Mouse (Mus musculus): Measurements from ENCODE around the gene Acad9. TPM values are rescaled to one million over a fixed set of nuclear protein-coding genes. Genes with fewer than 3 reads are reported as not detected.
A peak's percentile ranks its signal among the peaks of the same experiment; 100 is the strongest.
"Not testable (repeated sequence)": the region's sequence is repeated elsewhere in the genome, so short reads cannot be mapped to it uniquely, and the experiment has no call there.

Gene Acad9
- total and polyA plus RNA-seq, 3 experiments, result 21.9 to 40.2 (median 37.7) TPM

GRCm38 (mm10) chr3:36095371-36095770 lies 29.6 kb downstream of the Acad9 start:
- WGBS, result 70% methylated on average over 2 of the region's 2 CpGs

GRCm38 (mm10) chr3:36116076-36116475 lies 50.3 kb downstream of the Acad9 start:
- Histone ChIP-seq H3K4me3 (no peak overlapping the region), H3K9ac (ENCODE audit: low read depth, low read length) (no peak overlapping the region), H3K36me3 (ENCODE audit: control insufficient read depth, insufficient read depth, low read length) (no peaks in the 10 kb centered on the region), H3K79me2 (replicated peaks; ENCODE audit: control insufficient read depth, insufficient read depth, low read length) (no peaks in the 10 kb centered on the region), H3K4me1 (ENCODE audit: control insufficient read depth, insufficient read depth, low read length) (no peaks in the 10 kb centered on the region), H3K27ac (no peak overlapping the region), H3K27me3 (ENCODE audit: control insufficient read depth, insufficient read depth, low read length) (no peaks in the 10 kb centered on the region)
- intact Hi-C loops (cut with DNase I), result no loop called here
- no peak for DNase-seq
- TF ChIP-seq POLR2A (IDR thresholded peaks at IDR 0.05; ENCODE audit: insufficient read depth, low read depth, low read length) (no peak), CTCF (IDR thresholded peaks at IDR 0.05) (no peak), EP300 (IDR thresholded peaks at IDR 0.05; ENCODE audit: insufficient read depth, low read depth, low read length) (no peak)
- WGBS, result 74% methylated on average over 4 of the region's 4 CpGs

More at GRCm38 (mm10) chr3:36095371-36095770, 29.6 kb downstream of the Acad9 start:
- Histone ChIP-seq H3K36me3 (ENCODE audit: control insufficient read depth, insufficient read depth, low read length) (no peaks in the 10 kb centered on the region; the same call in 1 of the 2 replicates), H3K4me3 (no peak overlapping the region), H3K79me2 (replicated peaks; ENCODE audit: control insufficient read depth, insufficient read depth, low read length) (no peaks in the 10 kb centered on the region), H3K27ac (no peak overlapping the region), H3K9ac (ENCODE audit: low read depth, low read length) (no peak overlapping the region), H3K27me3 (ENCODE audit: control insufficient read depth, insufficient read depth, low read length) (no peaks in the 10 kb centered on the region), H3K4me1 (ENCODE audit: control insufficient read depth, insufficient read depth, low read length) (no peaks in the 10 kb centered on the region)
- TF ChIP-seq POLR2A (IDR thresholded peaks at IDR 0.05; ENCODE audit: insufficient read depth, low read depth, low read length) (no peak), CTCF (IDR thresholded peaks at IDR 0.05) (no peak), EP300 (IDR thresholded peaks at IDR 0.05; ENCODE audit: insufficient read depth, low read depth, low read length) (no peak)
- DNase-seq, result no peak
- intact Hi-C loops (cut with DNase I), result no loop called here

- H3K36me3 ChIP-seq (ENCODE audit: control insufficient read depth, insufficient read depth, low read length), result no peaks in the 10 kb centered on the region
- H3K4me1 ChIP-seq (ENCODE audit: control insufficient read depth, insufficient read depth, low read length), result no peaks in the 10 kb centered on the region
- no peaks in the 10 kb centered on the region for H3K79me2 ChIP-seq (replicated peaks; ENCODE audit: control insufficient read depth, insufficient read depth, low read length)
- no peak overlapping the region for H3K4me3 ChIP-seq
- intact Hi-C loops (cut with DNase I), result no loop called here
- no peak for TF ChIP-seq POLR2A (IDR thresholded peaks at IDR 0.05; ENCODE audit: insufficient read depth, low read depth, low read length)
- no peak for TF ChIP-seq CTCF (IDR thresholded peaks at IDR 0.05)
- no peak overlapping the region for H3K27ac ChIP-seq
- no peaks in the 10 kb centered on the region for H3K27me3 ChIP-seq (ENCODE audit: control insufficient read depth, insufficient read depth, low read length)
- DNase-seq, result no peak
- no peak overlapping the region for H3K9ac ChIP-seq (ENCODE audit: low read depth, low read length)
Measured at GRCm38 (mm10) chr3:36119684-36120548, 54.1 kb downstream of the Acad9 start.

GRCm38 (mm10) chr3:36126176-36126575 lies 60.4 kb downstream of the Acad9 start:
- WGBS, result 91% methylated on average over 9 of the region's 9 CpGs

GRCm38 (mm10) chr3:36136152-36136551 lies 70.4 kb downstream of the Acad9 start:
- no peak overlapping the region for H3K4me3 ChIP-seq
- no peaks in the 10 kb centered on the region for H3K27me3 ChIP-seq (ENCODE audit: control insufficient read depth, insufficient read depth, low read length)
- H3K9ac ChIP-seq (ENCODE audit: low read depth, low read length), result no peak overlapping the region
- DNase-seq, result no peak
- no peaks in the 10 kb centered on the region for H3K4me1 ChIP-seq (ENCODE audit: control insufficient read depth, insufficient read depth, low read length)
- no peaks in the 10 kb centered on the region for H3K36me3 ChIP-seq (ENCODE audit: control insufficient read depth, insufficient read depth, low read length)
- TF ChIP-seq EP300 (IDR thresholded peaks at IDR 0.05; ENCODE audit: insufficient read depth, low read depth, low read length) (no peak), POLR2A (IDR thresholded peaks at IDR 0.05; ENCODE audit: insufficient read depth, low read depth, low read length) (no peak), CTCF (IDR thresholded peaks at IDR 0.05) (no peak)
- H3K27ac ChIP-seq, result no peak overlapping the region
- intact Hi-C loops (cut with DNase I), result no loop called here
- no peaks in the 10 kb centered on the region for H3K79me2 ChIP-seq (replicated peaks; ENCODE audit: control insufficient read depth, insufficient read depth, low read length)

More at GRCm38 (mm10) chr3:36126176-36126575, 60.4 kb downstream of the Acad9 start:
- intact Hi-C loops (cut with DNase I); H3K27me3 ChIP-seq (ENCODE audit: control insufficient read depth, insufficient read depth, low read length); H3K4me3 ChIP-seq; H3K79me2 ChIP-seq (replicated peaks; ENCODE audit: control insufficient read depth, insufficient read depth, low read length); DNase-seq; H3K4me1 ChIP-seq (ENCODE audit: control insufficient read depth, insufficient read depth, low read length); H3K36me3 ChIP-seq (ENCODE audit: control insufficient read depth, insufficient read depth, low read length); H3K9ac ChIP-seq (ENCODE audit: low read depth, low read length); H3K27ac ChIP-seq: not testable (repeated sequence)

GRCm38 (mm10) chr3:36137560-36137959 lies 71.8 kb downstream of the Acad9 start:
- 37% methylated on average over 2 of the region's 2 CpGs for WGBS
- no peaks in the 10 kb centered on the region for H3K36me3 ChIP-seq (ENCODE audit: control insufficient read depth, insufficient read depth, low read length)
- no peak overlapping the region for H3K9ac ChIP-seq (ENCODE audit: low read depth, low read length)
- no peak overlapping the region for H3K4me3 ChIP-seq
- DNase-seq, result no peak
- no peak overlapping the region for H3K27ac ChIP-seq
- H3K4me1 ChIP-seq (ENCODE audit: control insufficient read depth, insufficient read depth, low read length), result no peaks in the 10 kb centered on the region
- no peaks in the 10 kb centered on the region for H3K79me2 ChIP-seq (replicated peaks; ENCODE audit: control insufficient read depth, insufficient read depth, low read length)
- H3K27me3 ChIP-seq (ENCODE audit: control insufficient read depth, insufficient read depth, low read length), result no peaks in the 10 kb centered on the region
- intact Hi-C loops (cut with DNase I), result no loop called here
- TF ChIP-seq EP300 (IDR thresholded peaks at IDR 0.05; ENCODE audit: insufficient read depth, low read depth, low read length) (no peak), CTCF (IDR thresholded peaks at IDR 0.05) (peak; percentile 54), POLR2A (IDR thresholded peaks at IDR 0.05; ENCODE audit: insufficient read depth, low read depth, low read length) (no peak)

Data from heart, adult 2 months (tissue).